Mouse (Mus musculus): ENCODE results near the gene Mindy4.

The Mindy4 gene

DNA sequence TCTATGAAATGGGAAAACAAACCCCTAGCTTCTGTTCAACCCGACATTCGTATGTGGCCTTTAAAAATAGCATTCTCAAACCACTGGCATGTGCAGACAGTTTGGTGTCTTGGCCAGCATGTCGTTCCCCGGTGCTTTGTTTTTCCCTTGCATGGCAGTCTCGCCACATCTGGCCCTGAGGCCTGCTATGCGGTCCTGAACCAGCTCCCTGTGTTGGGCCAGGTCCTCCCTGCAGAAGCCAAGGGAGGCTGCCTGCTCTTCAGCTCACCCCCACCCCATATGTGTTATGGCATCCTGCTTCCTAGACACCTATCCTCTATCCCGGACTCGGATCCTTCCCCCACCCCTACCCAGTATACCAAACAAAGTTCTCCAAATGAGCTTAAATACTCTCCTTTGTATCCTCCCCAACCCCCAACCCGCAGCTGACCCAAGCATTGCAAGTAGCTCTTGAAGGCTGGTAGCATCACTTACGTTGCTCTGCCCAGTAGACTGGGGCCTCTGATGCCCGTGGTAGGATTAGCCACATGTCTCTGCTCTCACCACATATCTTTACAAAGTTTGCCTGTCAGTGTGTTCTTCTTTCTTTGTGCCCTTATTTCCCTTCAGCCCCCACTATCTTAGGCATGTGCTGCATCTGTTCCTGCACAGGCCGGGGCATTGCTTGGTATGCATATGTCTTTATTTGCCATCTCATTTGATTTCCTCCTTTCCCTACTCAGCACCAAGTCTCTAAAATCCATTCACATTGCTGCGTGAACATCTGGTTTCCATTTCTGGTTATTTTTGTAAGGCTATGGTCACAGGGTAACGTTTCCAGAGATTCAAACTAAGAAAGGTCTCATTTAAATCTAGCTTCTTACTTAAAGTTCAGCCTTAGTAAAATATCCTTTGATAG is 55.5 kb downstream of the Mindy4 start:
- DNase-seq: no peak

DNA sequence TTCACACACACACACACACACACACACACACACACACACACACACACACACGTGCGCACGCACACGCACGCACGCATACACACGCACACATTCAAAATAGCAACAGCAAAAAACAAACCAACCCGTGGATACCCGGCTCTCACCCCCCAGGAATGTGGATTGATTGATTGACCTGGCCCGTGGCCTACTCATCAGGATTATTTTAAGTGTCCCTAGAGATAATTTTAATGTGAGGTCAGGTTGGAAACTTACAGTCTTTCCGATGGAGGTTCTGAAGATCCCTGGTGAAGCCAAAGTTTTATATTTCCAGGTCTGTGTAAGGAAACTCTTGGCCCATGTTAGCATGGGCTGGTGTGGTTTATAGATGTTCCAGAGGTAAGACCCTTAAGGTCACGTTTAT is 59.0 kb downstream of the Mindy4 start:
- no peak for DNase-seq

DNA sequence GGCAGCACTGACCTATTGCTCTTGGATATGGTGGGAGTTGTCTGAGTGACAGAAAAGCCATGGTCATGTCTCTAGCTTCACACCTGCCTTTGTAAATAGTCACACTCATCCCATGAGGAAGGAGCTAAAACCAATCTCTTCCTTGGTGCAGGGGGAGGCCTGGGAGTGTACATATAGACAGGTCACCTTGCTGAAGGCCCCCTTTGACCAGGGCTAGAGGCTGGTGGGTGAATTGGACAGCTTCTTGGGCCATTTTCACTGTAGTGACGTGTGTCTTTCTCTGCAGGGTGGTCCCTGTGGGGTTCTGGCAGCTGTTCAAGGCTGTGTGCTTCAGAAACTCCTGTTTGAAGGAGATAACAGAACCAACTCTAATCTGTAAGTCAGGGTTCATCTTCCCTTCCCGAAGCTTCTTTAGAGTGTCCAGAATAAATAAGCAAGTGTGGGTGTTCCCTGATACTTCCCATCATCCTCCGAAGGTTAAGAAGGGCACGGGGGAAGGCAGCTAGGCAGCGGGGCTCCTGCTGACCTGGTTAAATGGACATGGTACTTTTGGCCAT is 60.4 kb downstream of the Mindy4 start:
- DNase-seq: no peak

DNA sequence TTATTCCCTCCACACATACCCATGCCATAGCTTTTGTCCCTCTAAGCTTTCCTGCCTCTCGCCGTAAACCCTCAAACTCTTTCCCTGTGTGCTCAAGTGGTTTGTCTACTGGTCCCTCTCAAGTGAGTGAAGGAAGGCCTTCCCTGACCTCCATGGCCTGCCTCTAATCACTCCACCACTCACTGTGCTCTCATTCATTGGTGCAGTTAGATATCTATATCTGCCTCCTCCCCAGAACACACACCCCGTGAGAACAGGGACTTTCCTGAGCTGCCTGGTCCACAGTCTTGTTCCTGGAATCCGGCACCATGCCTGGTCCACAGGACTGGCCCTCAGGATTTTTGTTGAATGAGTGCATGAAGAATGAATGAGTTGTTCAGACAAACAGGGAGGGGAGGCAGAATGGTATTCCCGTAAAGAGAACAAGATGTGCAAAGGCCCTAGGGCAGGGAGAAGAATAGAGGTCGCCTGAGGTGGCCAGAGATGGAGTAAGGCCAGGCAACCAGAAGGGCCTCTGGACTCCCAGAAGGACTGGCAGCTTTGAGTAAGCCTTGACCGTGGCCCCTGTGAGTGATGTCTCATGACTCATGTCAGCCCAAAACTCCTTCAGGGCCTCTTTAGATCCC is 61.7 kb downstream of the Mindy4 start:
- no peak for DNase-seq

DNA sequence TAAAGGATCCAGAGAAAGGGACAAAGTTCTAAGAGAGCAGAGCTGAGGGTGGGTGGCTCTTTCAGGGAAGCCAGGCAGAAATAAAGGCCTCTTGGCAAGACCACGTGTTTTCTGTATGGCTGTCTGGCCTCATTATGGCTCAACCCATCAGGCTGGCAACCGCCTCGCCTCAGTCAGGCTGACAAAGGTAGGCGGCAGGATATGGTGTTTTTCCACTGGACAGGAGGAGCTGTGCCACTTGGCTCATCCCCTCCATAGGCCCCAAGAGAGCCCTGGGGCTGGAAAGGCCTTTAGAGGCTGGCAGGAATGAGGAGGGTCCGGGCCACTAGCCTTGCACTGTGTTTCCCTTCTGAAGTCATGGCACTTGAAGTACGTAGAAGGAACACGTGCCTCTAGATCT is 69.8 kb downstream of the Mindy4 start:
- DNase-seq: peak; percentile 26

DNA sequence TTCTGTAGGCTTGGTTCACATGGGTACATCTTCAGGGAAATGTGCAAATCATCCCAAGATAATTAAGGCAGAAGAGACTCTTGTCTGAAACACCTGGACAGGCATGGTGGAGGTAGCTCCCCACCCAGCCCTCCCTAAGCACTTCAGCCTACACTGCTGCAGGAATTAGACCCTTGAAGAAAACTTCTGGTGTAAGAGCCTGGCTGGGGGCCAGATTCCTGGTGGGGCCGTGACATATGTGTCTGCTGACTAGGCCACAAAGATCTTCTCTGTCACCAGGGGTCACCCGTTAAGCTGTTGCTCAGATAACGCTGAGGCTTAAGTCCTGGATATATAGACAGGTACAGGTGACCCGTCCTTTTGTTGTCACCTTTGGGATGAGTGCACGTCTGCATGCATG is 70.3 kb downstream of the Mindy4 start:
- DNase-seq: no peak

DNA sequence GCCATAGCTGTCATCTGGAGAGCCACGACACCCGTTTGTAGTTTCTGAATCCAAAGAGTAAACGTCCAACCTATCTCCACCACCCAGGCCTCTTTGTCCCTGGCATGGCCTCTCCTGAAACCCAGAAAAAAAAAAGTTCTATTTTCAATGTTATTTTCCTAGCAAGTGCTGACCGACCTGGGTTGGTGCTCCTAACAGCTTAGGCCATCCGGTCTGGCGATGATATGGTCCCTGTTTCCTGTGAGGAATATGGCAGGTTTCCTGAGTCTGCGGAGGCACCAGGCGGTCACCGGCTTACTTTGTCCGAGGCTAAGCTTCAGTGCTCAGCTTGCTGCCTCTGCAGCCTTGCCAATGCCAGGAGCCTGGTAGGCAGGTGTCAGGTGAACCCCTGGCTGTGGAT is 71.8 kb downstream of the Mindy4 start:
- DNase-seq: no peak

DNA sequence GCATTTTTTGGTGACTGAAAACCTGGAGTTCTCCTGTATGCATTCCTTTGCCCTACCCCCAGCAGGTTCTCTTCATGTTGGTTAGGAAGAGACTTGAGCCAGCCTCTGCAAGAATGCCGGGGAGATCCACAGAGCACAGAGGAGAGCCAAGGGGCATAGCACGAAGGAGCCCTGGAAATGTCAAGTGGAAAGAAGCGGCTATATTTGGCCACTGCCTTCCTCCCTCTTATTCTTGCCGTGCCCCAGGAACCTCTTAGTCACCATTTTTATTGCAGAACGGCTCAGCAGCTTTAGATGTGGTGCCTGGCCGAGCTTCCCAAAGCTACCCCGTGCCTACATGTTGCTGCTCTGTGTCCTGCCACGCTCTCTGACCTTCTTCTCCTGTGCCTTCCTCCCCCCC is 72.6 kb downstream of the Mindy4 start:
- DNase-seq: no peak

DNA sequence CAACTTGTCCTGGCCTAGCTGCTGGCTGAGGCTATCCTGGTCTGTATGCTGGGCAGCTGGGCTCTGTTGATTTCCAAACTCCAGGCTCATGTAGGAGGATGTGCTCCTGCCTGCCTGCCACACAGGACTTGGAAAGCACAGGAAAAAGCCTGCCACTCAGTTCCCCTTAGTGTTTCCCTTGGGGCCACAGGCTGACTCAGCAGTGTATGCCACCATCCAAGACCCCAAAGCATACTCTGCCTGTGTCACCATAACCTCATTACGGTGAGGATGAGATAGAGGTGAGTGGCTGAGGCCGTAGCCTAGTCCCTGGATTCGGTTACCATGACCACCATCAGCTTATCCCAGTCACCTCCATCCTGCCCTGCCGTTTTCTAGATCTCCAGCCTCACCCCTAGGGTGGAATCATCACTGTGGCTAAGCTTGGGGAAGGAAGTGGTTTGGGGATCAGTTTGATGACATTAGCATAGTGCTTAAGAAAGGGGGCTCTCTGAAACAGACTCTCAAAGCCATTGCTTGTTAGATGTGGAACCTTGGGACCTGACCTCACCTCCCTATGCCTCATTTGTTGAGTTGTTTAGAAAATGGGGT is 73.6 kb downstream of the Mindy4 start:
- no peak for DNase-seq

DNA sequence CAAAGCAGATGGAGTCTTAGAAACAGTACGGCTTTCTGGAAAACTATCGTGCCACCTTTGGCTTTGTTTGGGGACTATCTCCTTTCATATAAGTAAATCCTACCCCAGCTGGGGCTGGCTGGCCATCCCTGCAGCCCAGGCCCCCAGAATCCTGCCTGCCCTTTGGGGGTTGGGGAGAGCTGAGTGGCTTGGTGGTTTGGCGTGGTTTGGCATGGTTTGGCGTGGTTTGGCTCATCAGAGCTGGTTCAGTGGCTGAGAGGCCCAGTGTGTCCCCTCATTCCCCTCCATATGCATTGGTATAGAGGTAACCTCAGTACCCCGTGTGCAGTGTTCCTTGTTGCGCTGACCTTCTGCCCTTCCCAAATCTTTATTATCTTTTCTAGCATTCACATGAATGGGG is 74.9 kb downstream of the Mindy4 start:
- no peak for DNase-seq

DNA sequence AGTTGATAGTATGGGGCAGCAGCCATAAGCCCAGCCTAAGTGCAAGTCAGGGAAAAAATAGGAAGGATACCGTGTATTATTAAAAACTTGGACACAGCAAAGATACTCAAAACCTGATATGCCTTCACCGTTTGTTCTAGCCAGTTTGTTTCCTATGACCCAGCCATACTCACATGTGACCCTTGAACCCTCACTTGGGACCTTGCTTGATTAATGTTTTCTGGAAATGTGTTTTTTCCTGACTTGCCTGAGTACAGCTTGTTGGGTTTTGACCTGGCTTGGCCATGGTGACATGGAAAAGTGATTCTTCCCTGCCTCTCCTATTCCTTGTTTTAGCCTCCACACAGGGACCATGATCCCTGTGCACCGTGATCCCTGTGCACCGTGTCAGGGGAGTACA is 75.3 kb downstream of the Mindy4 start:
- DNase-seq: peak; percentile 64

DNA sequence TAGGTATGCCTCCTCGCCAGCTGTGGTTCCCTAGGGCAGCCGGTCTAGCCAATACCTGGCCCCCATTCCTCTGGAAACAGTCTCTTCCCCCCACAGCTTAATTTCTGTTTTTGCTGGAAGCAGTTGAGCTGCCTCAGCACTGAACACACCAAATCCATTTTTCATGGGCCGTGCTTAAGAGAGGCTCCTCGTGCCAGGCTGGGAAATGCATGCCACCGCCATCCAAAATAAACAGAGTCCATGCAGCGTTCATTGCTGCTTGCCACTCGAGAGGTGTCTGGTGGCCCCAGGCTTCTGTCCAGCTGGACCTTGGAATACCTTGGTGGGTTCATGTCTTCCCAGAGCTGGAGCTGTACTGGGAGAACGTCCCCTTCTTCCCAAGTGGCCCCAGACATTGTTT is 77.8 kb downstream of the Mindy4 start:
- no peak for DNase-seq

DNA sequence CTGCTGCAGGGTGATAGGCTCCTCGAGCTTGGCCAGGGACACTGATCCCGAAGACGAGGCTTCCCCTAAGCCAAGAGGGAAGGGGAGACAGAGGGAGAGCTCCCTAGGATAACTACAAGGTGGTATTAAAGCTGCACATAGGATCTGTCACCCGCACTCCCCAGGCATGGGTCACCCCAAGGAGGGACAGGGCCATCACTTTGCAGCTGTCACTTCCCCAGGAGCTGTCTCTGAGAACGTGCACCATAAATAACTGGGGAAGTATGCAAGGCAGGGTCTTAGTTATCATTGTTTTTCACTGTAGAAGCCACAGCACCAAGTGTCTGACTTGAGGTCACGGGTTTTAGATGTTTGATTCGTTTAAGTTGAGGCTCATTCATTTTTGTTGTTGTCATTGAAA is 78.5 kb downstream of the Mindy4 start:
- no peak for DNase-seq

DNA sequence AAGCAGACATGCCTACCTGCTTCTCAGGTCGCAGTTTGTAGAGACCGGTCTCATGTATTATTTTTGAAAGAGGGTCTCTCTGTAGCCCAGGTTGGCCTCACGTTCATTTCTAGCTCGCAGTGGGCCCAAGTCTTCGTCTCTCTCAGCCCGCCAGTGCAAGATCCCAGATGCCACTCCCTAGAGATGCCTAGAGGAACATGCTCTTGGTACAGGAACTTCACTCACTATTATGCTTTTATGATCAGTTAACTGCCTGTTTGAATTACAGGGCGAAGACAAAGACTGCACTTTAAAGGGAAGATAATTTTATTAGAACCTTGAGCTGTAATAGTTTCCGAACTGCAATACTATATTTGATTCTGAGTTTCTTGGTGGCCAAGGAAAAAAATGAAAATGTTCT is 79.2 kb downstream of the Mindy4 start:
- no peak for DNase-seq

DNA sequence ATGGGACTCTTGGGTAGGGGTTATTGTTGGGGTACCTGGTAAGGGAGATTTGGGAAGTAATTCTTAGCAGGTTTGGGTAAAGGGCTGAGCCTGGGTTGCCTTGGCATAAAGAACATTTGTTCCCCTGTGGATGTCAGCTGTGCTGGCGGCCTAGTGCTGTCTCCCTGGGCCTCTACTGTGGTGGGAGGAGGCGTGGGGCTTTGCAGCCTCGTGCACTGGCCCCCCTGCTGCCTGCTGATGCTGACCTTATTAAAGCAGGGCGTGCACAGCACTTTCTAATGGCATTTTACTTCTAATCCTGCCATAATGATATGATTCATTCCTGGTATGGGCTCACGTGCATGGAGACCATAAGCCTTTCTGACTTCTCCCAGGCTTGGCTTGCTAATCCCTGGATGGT is 82.0 kb downstream of the Mindy4 start:
- DNase-seq: no peak

DNA sequence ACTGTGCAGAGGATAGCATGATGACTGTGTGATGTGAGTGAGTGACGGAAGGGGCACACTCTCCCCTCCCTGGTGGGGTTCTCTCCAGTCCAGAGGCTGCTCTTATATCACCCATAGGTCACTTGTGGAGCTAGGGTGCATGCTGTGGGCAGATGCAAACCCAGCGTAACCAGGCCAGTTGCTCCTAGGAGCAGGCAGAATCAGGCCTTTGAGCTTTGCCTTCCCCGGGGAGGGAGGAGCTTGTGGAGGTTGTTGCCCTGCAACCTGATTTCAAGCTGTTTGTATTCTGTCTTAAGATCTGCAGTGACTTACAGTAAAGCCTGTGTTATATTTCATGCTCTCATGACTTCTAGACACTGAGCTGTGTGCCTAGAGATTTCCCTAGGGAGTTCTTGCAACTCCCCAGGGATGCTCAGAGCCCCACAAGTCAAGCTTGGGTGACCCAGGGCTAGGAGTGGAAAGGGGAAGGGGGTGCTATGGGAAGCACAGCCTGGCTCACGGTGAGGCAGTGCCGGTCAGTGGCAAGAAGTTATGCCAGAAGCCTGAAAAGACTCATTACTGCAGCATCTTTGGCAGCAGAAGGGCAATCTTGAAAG is 84.9 kb downstream of the Mindy4 start:
- peak; percentile 38 for DNase-seq

DNA sequence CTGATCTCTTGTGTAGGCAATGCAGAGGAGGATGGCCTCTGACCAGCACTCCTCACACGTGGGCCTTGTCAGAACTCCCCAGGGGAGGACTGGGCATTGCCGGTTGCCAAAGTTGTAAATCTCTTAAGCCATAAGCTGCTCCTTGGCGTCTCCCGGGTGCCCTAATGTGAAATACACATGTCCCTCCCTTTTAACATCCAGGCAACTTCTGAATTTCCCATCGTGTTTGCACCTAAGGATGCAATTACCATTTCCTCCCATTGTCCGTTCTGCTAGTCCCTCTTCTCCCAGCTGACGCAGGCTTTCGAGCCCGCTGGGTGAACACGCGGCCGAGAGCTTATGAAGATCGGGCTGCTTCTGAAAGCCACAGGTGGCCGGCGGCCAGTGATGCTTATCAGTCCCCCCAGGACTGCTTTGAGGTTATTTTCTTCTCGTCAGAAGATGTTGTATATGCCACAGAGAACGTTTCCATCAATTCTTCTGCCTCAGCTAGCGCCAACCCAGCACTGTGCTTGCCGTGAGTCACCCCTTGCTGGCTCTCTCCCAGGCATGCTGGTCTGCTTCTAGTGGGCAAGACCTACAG is 91.5 kb downstream of the Mindy4 start:
- peak; percentile 41 for DNase-seq

DNA sequence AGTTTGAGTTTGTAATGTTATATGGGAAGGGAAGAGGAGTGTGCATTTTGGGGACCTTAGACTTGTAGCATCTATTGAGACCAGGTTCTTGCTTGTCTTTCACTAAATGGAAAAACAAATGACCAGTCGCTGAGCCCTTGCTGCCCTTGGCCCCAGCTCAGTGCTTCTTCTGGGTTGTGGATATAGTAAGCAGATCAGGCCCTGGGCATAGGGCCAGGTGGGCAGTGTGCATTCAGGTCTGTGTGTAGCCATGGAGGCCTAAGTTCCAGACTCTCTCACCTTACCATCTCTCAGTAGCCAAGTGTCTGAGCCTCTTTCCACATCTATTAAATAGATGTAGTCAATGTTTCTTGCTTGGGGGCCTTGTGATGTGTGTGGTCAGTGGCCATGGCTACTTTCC is 92.1 kb downstream of the Mindy4 start:
- DNase-seq: peak; percentile 21

DNA sequence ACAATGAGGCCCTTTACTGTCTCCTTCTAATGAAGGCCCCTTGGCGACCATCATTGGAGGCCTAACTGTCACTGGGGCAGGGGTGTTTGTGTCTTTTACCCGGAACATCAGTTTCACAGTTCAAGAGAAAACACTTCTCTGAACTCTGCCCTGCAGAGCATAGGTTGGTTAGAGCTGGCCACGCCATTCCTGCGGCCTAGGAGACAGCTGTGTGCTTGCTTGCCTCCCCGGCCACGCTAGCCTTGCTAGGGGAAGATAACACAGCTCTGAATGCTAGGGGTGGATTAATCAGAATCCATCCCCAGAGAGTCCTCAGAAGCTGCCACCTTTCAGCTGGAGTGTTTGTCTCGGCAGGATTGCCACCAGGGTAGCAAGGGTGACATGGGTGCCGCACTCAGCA is 96.3 kb downstream of the Mindy4 start:
- peak; percentile 54 for DNase-seq

DNA sequence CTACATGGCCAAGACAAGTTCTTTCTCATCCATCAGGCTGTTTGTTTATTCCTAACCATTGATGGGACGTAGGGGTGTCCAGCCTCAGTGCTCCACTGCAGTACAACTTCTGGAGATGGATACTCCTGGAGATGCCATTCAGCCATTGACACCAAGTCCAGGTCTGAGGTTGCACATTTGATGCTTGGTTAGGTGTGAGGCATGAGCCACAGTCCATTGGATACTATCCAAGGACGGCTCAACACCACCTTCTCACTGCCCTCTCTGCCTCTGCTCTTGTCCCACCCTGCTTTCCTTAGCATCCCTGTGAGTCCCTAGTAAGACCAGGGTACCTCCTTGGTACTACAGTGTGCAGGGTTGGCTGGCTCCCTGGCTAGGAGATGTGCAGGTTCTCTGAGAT is 96.7 kb downstream of the Mindy4 start:
- DNase-seq: peak; percentile 74

DNA sequence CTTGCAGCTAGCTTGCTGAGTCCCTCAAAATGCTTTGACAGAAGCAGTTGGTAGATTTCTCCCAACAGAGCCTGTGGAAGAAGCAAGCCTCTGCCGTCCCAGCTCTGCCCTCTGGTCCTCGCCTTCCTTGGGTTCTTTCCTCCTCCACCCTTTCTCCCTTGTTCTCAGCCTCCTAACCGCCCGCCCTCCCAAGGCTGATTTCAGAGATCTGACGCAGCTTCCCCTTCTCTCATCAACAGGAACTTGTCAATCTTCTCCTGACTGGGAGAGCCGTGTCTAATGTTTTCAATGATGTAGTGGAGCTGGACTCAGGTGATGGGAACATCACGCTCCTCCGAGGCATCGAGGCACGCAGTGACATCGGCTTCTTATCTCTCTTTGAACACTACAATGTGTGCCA is 97.5 kb downstream of the Mindy4 start:
- DNase-seq: no peak

DNA sequence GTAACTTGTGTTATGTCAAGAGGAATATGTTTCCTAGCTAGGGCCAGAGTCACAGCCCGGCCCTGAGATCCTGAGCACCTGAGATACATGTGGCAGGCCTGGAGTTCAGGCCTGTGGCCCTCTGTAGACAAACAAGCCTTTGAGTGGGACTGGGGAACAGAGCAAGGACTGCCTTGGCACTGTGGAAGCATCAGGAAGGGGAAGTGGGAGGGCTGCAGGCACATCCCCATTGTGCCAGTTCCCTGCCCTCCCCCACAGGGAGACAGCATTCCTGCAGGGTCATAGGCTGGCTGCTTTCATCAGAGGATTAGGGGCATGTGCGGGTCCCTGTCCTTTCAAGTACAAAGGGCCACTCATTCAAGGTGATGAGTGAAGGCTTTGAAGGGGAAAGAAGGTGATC is 107.0 kb downstream of the Mindy4 start:
- DNase-seq: no peak

DNA sequence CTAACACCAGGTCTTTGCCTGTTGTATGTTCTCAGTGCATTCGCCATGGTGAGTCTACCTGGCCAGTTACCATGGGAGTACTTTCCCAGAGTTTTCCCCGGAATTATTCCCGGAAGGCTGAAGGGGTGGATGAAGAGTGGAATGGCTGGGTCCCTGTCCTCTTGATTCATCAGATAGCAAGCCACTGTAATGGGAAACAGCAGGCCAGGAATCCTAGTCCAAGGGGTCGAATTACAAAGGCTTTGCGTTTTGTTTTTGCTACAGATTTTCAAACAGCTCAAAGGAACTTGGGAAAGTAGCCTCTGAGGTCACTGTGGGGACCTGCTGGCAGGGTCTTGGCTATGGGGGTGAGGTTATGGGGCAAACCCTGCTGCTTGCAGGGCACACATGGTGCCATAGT is 108.8 kb downstream of the Mindy4 start:
- no peak for DNase-seq

All from kidney, adult 11 months (tissue).